Mouse (Mus musculus) thymus, adult 2 months (tissue): Measurements from ENCODE around the gene Ulk1.
A peak's percentile ranks its signal among the peaks of the same experiment; 100 is the strongest.

Source experiments
- CTCF ChIP-seq: fragments of 200-500 bp; IDR thresholded peaks from 2 replicates; pipeline ENCODE4 v1.5.1; 2012; ENCODE audit warnings: mild to moderate bottlenecking, control low read depth, low read length, moderate library complexity, borderline replicate concordance; ENCODE audit not compliant: control insufficient read depth, poor library complexity, insufficient read depth; ENCODE audit errors: extremely low read depth
- POLR2A ChIP-seq: fragments of 200-500 bp; IDR thresholded peaks from 2 replicates; pipeline ENCODE4 v1.6.1; 2012; ENCODE audit warnings: mild to moderate bottlenecking, low read length, control low read depth, moderate library complexity; ENCODE audit not compliant: control insufficient read depth, poor library complexity, insufficient read depth; ENCODE audit errors: extremely low read depth

DNA sequence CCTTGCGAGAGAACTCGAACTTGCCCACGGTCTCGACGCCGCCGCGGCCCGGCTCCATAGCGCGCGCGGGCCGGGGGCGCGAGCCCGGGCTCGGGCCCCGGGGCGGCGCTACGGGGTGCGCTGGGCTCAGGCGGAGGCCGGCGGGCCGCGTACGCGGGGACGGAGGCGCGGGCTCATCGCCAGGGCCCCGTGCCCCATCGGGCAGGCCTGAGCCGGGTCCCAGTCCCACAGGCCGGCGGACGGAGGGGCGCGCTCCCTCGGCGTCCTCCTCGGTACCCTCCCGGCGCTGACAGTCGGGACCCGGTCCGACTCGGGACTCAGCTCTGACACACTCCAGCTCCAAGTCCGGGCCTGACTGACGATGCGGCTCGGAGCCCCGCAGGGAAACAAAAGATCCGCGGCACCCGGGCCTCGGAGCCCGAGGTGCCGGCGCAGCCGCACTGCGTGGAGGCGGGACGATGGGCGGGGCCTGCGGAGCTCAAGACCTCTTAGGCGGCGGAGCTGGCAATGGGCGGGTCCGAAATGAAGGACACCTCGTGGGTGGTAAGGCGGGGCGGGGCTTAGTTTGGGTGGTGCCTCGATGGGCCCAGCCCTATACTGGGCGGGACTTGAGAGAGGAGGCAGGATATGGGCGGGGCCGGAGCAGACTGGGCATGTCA is at the start of gene Ulk1:
- TF ChIP-seq CTCF: no peak; the same call in 1 of the 2 replicates
- TF ChIP-seq POLR2A: peak; percentile 97
